Mouse (Mus musculus): ENCODE results near the gene Map4.

GRCm38 (mm10) chr9:109969181-109969580 lies 37.9 kb downstream of the Map4 start:
- TF ChIP-seq JUN (IDR thresholded peaks at IDR 0.05; ENCODE audit: insufficient read depth, low read depth, low read length) (no peak), CTCF (conservative IDR thresholded peaks at IDR 0.05 in 1 of 2, IDR thresholded peaks at IDR 0.05 in 1 of 2; ENCODE audit: low read depth in 2 of 2, low read length in 2 of 2) (no peak), NRF1 (IDR thresholded peaks at IDR 0.05; ENCODE audit: low read depth, low read length) (no peak), TCF12 (IDR thresholded peaks at IDR 0.05; ENCODE audit: low read depth, low read length) (no peak), EP300 (IDR thresholded peaks at IDR 0.05; ENCODE audit: low read length) (no peak), PAX5 (IDR thresholded peaks at IDR 0.05; ENCODE audit: low read length) (no peak), ZC3H11A (IDR thresholded peaks at IDR 0.05; ENCODE audit: low read depth, low read length) (no peak), MAFK (IDR thresholded peaks at IDR 0.05; ENCODE audit: insufficient replicate concordance, low read length) (no peak), POLR2AphosphoS2 (IDR thresholded peaks at IDR 0.05; ENCODE audit: low read depth, low read length) (no peak), NELFE (IDR thresholded peaks at IDR 0.05; ENCODE audit: low read depth, low read length) (no peak)

Data from CH12.LX (cell line).